Mouse (Mus musculus) left cerebral cortex, adult 8-10 months (tissue): ENCODE data around the gene Pkmyt1. TPM values are rescaled to one million over a fixed set of nuclear protein-coding genes. Genes with fewer than 3 reads are reported as not detected.

Source experiments
- DNase-seq, 2 experiments: peaks; one replicate each; pipeline ENCODE4 v3.0.0; 2022; ENCODE audit warnings: low spot score in 2 of 2
- total RNA-seq, 4 experiments: library from RNA; stranded (reverse); gene quantifications; 2 replicates each; pipeline ENCODE4 v1.2.4; 2022

Pkmyt1 gene
- total RNA-seq, 4 experiments from 2014 or later = 4.6 to 6.4 (median 5.5) TPM

DNA sequence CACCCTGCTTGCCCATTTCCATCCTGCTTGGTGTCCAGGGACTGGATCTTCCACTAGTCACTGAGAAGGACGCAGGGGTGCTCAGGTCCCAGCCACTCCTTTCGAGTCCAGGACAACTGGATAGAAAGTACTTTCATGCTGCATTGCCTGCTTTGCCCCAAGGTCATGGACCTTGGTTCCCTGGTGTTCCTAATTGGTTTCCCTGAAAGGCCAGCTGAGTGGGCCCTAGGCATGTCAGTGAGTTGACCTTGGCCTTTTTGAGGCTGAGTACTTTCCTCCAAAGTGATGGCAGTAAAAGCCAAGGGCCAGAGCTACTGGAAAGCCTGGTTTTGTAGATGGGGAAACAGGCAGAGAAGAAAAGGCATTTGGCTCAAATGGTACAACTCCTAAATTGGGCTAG, 4.2 kb upstream of the Pkmyt1 start:
- DNase-seq = no peak

- no peak for DNase-seq
These were observed 3.6 kb upstream of the Pkmyt1 start, which contains the start of gene 1520401A03Rik for GRCm38 (mm10) chr17:23722376-23723125. 1520401A03Rik (minus strand) TSS chr17:23722783.

DNA sequence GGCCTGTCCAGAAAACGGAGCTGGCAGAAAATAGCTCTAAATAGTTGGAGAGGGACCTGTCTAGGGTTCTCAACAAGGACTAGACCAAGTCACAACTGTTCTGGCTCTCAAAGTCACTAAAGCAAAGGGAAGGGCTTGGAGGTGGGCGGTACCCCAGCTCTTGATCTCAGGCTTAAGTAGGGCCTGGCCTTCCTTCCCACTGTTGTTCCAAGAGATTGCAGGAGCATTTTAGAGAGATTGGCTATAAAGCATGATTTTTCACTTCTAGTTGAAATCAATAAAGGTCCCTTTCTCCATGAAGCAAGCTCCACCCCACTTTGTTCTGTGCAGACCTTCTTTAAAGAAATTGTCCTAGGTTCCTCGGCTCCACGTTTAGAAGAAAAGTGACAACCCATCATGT, 659 bp upstream of the Pkmyt1 start:
- DNase-seq = no peak

GRCm38 (mm10) chr17:23726758-23727142, 614 bp downstream of the Pkmyt1 start:
- DNase-seq = peak in 1 of 2 experiments; percentile 79

- no peak for DNase-seq
These were observed 4.3 kb downstream of the Pkmyt1 start for GRCm38 (mm10) chr17:23730441-23730840.

GRCm38 (mm10) chr17:23734341-23734740, 8.2 kb downstream of the Pkmyt1 start:
- DNase-seq = no peak

DNA sequence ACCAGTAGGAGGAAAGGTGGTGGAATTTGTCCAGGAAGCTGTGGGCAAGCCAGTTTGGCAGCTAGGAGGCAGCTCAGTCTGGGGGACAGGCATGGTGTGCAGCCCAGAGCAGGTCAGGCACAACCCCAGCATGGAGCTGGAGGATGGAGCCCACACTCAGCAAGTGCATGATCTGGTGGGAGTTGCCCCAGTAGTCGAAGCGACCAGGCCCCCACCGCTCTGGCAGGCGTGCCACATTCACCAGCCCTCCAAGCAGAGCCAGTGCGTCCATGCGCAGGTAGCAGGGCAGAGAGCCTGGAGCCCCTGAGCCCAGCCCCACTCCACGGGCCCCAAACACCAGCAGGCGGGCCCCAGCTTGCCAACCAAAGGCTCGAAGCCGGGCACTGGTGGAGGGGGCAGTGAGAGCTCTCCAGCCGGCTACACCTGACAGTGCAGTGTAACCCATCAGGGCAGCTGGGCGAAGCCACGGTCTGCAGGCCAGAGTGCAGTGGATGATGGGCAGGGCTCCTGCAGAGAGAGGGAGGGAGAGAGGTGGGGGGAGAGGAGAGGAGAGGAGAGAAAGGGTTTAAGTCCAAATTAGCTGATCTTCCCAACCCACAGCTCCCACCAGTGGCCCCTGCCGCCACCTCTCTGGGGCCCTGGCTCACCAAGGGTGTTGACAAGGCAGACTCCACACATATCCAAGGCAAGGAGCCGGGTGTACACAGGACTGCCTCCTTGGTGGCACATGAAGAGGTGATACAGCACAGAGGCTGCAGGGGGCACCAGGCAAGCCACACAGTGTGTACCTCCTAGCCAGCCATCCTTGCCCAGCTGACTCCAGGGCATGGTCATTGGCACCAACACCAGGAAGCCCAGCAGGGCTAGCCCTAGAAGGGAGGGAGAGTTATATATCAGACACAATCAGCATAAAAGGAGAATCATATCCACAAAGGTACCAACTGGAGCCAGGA, 11.6 kb downstream of the Pkmyt1 start:
- DNase-seq = no peak

- DNase-seq = no peak
These were observed 12.7 kb downstream of the Pkmyt1 start for GRCm38 (mm10) chr17:23738836-23739201.

- peak in 1 of 2 experiments; percentile 62 for DNase-seq
These were observed 13.3 kb downstream of the Pkmyt1 start for GRCm38 (mm10) chr17:23739202-23740135.

- DNase-seq = peak; percentile 81 to 94
These were observed 14.0 kb downstream of the Pkmyt1 start for GRCm38 (mm10) chr17:23740136-23740584.

DNA sequence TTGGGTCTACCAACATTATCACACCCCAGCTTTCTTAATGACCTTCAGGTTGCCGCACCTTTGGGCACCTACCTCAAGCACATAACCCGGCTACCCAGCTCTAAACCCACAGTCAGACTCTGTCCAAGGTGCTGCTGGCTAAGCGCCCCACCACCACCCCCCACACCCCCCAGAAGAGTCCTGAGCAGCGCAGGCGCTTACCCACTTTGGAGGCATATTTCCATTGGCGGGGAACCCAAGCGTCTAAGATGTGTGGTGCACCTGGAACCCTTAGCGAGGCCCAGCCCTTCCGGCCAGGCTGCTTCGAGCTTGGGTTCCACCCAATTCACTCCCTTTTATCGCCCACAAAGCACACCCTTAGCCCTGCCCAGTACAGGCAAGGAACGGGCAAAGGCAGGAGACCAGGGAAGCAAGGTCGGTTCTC, 14.5 kb downstream of the Pkmyt1 start, which contains the start of gene Paqr4:
Gene Paqr4 (minus strand): TSS at position 270 of the 424 bp plus-strand sequence.
- DNase-seq = no peak

DNA sequence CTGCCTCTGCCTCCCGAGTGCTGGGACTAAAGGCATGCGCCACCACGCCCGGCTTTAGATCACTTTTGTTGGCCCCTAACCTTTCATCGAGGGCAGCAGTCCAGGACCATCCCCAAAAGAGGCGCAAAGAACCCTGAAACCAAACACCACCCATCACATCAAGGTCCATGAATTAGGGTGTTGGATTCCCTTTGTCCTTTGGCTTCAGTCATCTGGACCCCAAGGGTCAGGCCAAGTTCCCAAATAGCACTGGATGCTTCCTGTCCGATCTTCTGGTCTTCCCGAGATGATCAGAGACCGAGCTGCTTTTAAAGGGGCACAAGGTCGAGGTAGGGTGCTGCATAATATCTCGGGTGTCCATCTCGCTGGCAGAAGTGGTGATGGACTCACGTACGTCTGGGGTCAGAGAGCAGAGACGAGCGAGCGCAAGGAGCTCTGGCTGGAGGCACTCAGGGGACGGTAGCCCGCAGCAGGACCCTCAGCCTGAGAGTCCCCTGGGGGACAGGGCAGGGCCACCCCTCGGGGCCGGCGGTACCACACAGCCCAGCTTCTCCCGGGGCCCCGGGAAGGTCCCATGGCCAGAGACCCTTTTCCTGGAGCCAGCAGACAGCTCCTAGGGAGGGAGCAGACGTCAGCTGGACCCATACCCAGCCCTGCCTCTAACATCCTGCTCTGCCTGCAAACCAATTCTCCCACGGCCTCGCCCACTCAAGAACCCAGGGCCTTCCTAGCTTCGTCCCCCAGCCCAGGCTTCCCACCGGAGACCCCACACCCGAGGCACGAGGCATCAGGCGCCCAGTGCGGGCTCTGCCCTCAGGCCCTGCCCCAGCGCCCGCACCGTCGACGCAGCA, 15.4 kb downstream of the Pkmyt1 start:
- no peak for DNase-seq

GRCm38 (mm10) chr17:23742210-23742793, 16.2 kb downstream of the Pkmyt1 start:
- no peak for DNase-seq

DNA sequence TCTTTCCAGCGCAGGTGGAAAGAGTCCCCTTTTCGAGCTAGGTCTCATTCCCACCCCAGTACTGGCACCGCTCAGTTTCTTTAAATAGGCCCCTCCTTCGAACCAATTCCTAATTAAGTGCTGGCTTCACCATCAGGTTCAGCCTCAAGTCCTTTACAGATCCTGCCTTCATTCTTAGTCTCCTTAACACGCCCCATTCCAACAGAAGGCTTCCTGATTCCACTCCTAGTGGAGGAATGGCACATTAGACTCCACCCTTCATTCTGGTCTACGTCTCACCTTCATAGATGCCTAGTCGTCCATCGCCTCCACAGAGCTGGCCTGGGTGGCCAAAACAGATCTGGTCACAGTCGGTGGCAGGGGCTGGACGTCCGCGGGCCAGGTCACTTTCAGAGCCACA, 16.8 kb downstream of the Pkmyt1 start:
- DNase-seq = no peak

DNA sequence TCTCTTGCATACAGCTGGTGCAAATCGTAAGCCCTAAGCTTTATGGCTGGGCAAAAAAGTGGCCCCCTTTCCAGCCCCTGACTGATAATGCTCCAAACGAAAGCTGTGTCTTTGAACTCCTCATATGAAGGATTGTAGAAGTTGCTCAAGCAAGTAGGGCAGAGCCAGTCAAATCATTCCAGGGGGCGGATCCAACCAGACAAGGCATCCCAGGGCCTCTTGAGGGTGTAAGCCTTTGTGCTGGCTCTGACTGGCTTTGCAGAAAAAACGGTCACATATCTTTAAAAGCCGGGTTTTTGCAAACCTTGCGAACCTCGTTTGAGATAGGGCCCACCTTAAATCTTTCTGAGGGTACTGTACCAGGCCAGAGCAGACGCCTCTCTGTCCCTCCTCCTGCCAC, 17.9 kb downstream of the Pkmyt1 start:
- DNase-seq = no peak

DNA sequence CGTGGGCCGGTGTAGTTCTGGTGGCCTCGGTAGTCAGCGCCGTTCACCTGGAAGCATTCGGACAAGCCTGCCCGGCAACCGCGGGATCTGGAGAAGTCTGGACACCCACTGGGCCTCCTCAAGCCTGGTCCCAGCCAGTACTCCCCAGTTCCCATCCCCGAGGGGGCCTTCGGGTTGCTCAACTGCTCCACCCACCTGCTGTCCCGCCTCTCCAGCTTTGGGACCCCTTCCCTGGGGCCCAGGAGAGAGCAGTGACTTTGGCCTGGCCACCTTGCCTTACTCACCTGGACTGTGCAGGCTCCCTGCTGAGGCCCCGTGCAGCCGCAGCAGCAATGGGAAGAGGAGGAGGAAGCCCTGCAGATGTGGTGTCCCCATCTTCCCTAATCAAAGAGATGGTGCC, 18.5 kb downstream of the Pkmyt1 start:
- no peak for DNase-seq

GRCm38 (mm10) chr17:23745301-23746251, 19.4 kb downstream of the Pkmyt1 start, which contains the start of gene Kremen2:
Kremen2 (minus strand) TSS chr17:23745833.
- no peak for DNase-seq

- DNase-seq = no peak
These were observed 20.2 kb downstream of the Pkmyt1 start for GRCm38 (mm10) chr17:23746311-23746710.
